Mouse (Mus musculus) liver, embryonic 15.5 days (tissue): ENCODE data around the gene Ptprs. TPM values are rescaled to one million over a fixed set of nuclear protein-coding genes. Genes with fewer than 3 reads are reported as not detected.
A peak's percentile ranks its signal among the peaks of the same experiment; 100 is the strongest.

ENCODE experiments used
- ATAC-seq: fragments of 200-750 bp; cut with Nextera tagmentation; 2 replicates; pipeline ENCODE4 v1.8.0; 2017; ENCODE audit warnings: moderate number of reproducible peaks, mild to moderate bottlenecking, moderate library complexity; ENCODE audit not compliant: insufficient read depth
- H3K27ac ChIP-seq: fragments of 300-500 bp; sonication (generic); replicated peaks from 2 replicates; pipeline ENCODE4 v1.5.1; 2015; ENCODE audit warnings: mild to moderate bottlenecking, inconsistent platforms
- H3K27me3 ChIP-seq: fragments of 300-500 bp; sonication (generic); 2 replicates; pipeline ENCODE4 v1.6.1; 2015; ENCODE audit warnings: mild to moderate bottlenecking, inconsistent platforms
- H3K36me3 ChIP-seq: fragments of 300-500 bp; sonication (generic); replicated peaks from 2 replicates; pipeline ENCODE4 v1.6.1; 2015; ENCODE audit warnings: moderate library complexity, mild to moderate bottlenecking, inconsistent platforms
- H3K4me1 ChIP-seq: fragments of 300-500 bp; sonication (generic); replicated peaks from 2 replicates; pipeline ENCODE4 v1.6.1; 2015; ENCODE audit warnings: inconsistent platforms
- H3K4me2 ChIP-seq: fragments of 300-500 bp; sonication (generic); 2 replicates; pipeline ENCODE4 v1.6.1; 2015; ENCODE audit warnings: moderate library complexity, mild to moderate bottlenecking, inconsistent platforms
- H3K4me3 ChIP-seq: fragments of 300-500 bp; sonication (generic); replicated peaks from 2 replicates; pipeline ENCODE4 v1.5.1; 2015; ENCODE audit warnings: mild to moderate bottlenecking, inconsistent platforms
- H3K9ac ChIP-seq: fragments of 300-500 bp; sonication (generic); 2 replicates; pipeline ENCODE4 v1.6.1; 2015; ENCODE audit warnings: moderate library complexity, mild to moderate bottlenecking, inconsistent platforms
- H3K9me3 ChIP-seq: fragments of 300-500 bp; sonication (generic); replicated peaks from 2 replicates; pipeline ENCODE4 v1.6.1; 2016; ENCODE audit warnings: inconsistent platforms
- WGBS: fragments of 180-500 bp; shearing (Covaris S2); methylation state at CpG from one replicate; pipeline ENCODE4 v1.1.7; 2015; ENCODE audit warnings: mixed read lengths; ENCODE audit not compliant: insufficient replicate concordance; 5-methylcytosine and 5-hydroxymethylcytosine counted together
- polyA plus RNA-seq: library from polyadenylated mRNA; unstranded; fragments of >200 nt; fragmentation: Nextera tagmentation; extraction: Ambion mirVana; gene quantifications from 2 replicates; pipeline ENCODE4 v1.2.1, GENCODE M21; 2015

Ptprs gene
- polyA plus RNA-seq, 1 experiment from 2014 or later = 5.5 TPM

GRCm38 (mm10) chr17:56490438-56491152 lies 14.3 kb upstream of the Ptprs start:
- H3K4me3 ChIP-seq = no peak overlapping the region
- no peak for ATAC-seq
- no peaks in the 10 kb centered on the region for H3K36me3 ChIP-seq
- H3K4me2 ChIP-seq = no peak overlapping the region
- no peaks in the 10 kb centered on the region for H3K27me3 ChIP-seq
- no peak overlapping the region for H3K9ac ChIP-seq
- no peak overlapping the region for H3K27ac ChIP-seq
- no peaks in the 10 kb centered on the region for H3K4me1 ChIP-seq
- H3K9me3 ChIP-seq = peaks cover 17% of the 10 kb centered on the region
- WGBS = 68% methylated on average over 7 of the region's 7 CpGs

GRCm38 (mm10) chr17:56488028-56488427 lies 11.7 kb upstream of the Ptprs start:
- Histone ChIP-seq H3K27me3 (no peaks in the 10 kb centered on the region), H3K27ac (no peak overlapping the region), H3K9ac (no peak overlapping the region), H3K36me3 (no peaks in the 10 kb centered on the region), H3K4me3 (no peak overlapping the region), H3K4me1 (no peaks in the 10 kb centered on the region), H3K9me3 (no peaks in the 10 kb centered on the region; the same call in 1 of the 2 replicates), H3K4me2 (no peak overlapping the region)
- WGBS = 24% methylated on average over 12 of the region's 12 CpGs
- no peak for ATAC-seq

- Histone ChIP-seq H3K4me2 (no peak overlapping the region), H3K9ac (no peak overlapping the region), H3K9me3 (no peaks in the 10 kb centered on the region), H3K36me3 (no peaks in the 10 kb centered on the region), H3K27me3 (no peaks in the 10 kb centered on the region), H3K4me1 (no peaks in the 10 kb centered on the region), H3K4me3 (no peak overlapping the region), H3K27ac (no peak overlapping the region)
- ATAC-seq = no peak
- WGBS = 18% methylated on average over 11 of the region's 16 CpGs
Measured at GRCm38 (mm10) chr17:56487441-56487888, 11.2 kb upstream of the Ptprs start.

- no peaks in the 10 kb centered on the region for H3K4me1 ChIP-seq
- 80% methylated on average over 9 of the region's 9 CpGs for WGBS
- H3K36me3 ChIP-seq = no peaks in the 10 kb centered on the region
- no peaks in the 10 kb centered on the region for H3K27me3 ChIP-seq
- H3K4me3 ChIP-seq = no peak overlapping the region
- H3K27ac ChIP-seq = no peak overlapping the region
- no peak for ATAC-seq
- H3K9ac ChIP-seq = no peak overlapping the region
- H3K9me3 ChIP-seq = no peaks in the 10 kb centered on the region
- no peak overlapping the region for H3K4me2 ChIP-seq
Measured at GRCm38 (mm10) chr17:56485926-56486325, 9.6 kb upstream of the Ptprs start.

GRCm38 (mm10) chr17:56485118-56485517 lies 8.8 kb upstream of the Ptprs start:
- no peak overlapping the region for H3K4me2 ChIP-seq
- no peak overlapping the region for H3K9ac ChIP-seq
- no peaks in the 10 kb centered on the region for H3K36me3 ChIP-seq
- WGBS = 53% methylated on average over 9 of the region's 9 CpGs
- no peak for ATAC-seq
- H3K27me3 ChIP-seq = no peaks in the 10 kb centered on the region
- H3K4me3 ChIP-seq = no peak overlapping the region
- no peak overlapping the region for H3K27ac ChIP-seq
- H3K4me1 ChIP-seq = no peaks in the 10 kb centered on the region
- no peaks in the 10 kb centered on the region for H3K9me3 ChIP-seq

- no peaks in the 10 kb centered on the region for H3K9me3 ChIP-seq
- WGBS = 46% methylated on average over 1 of the region's 1 CpGs
- H3K4me2 ChIP-seq = no peak overlapping the region
- no peak overlapping the region for H3K4me3 ChIP-seq
- H3K9ac ChIP-seq = no peak overlapping the region
- no peaks in the 10 kb centered on the region for H3K36me3 ChIP-seq
- peaks cover 16% of the 10 kb centered on the region for H3K27me3 ChIP-seq
- no peak for ATAC-seq
- peaks cover 3% of the 10 kb centered on the region; the same call in 1 of the 2 replicates for H3K4me1 ChIP-seq
- H3K27ac ChIP-seq = no peak overlapping the region
Measured at GRCm38 (mm10) chr17:56482671-56483070, 6.4 kb upstream of the Ptprs start.

- Histone ChIP-seq H3K36me3 (no peaks in the 10 kb centered on the region), H3K4me3 (no peak overlapping the region), H3K9me3 (0 out of 2 replicates have a peak, but pooled peaks cover 5% of the 10 kb centered on the region), H3K4me2 (no peak overlapping the region), H3K27me3 (peaks cover 49% of the 10 kb centered on the region), H3K9ac (no peak overlapping the region), H3K27ac (no peak overlapping the region), H3K4me1 (peaks cover 25% of the 10 kb centered on the region)
- ATAC-seq = no peak
- WGBS = 13% methylated on average over 6 of the region's 6 CpGs
Measured at GRCm38 (mm10) chr17:56479358-56479757, 3.1 kb upstream of the Ptprs start.

GRCm38 (mm10) chr17:56478191-56478611 lies 1.9 kb upstream of the Ptprs start:
- no peak for ATAC-seq
- Histone ChIP-seq H3K36me3 (no peaks in the 10 kb centered on the region), H3K4me1 (peaks cover 36% of the 10 kb centered on the region), H3K4me3 (no peak overlapping the region), H3K27ac (no peak overlapping the region), H3K4me2 (no peak overlapping the region), H3K9ac (no peak overlapping the region), H3K9me3 (0 out of 2 replicates have a peak, but pooled peaks cover 5% of the 10 kb centered on the region), H3K27me3 (peaks cover 61% of the 10 kb centered on the region)
- WGBS = 48% methylated on average over 11 of the region's 11 CpGs

GRCm38 (mm10) chr17:56477191-56477818 lies 1.0 kb upstream of the Ptprs start:
- peaks cover 45% of the 10 kb centered on the region for H3K4me1 ChIP-seq
- no peak for ATAC-seq
- H3K36me3 ChIP-seq = no peaks in the 10 kb centered on the region
- H3K27me3 ChIP-seq = peaks cover 70% of the 10 kb centered on the region
- no peak overlapping the region for H3K27ac ChIP-seq
- H3K9ac ChIP-seq = no peak overlapping the region
- WGBS = 76% methylated on average over 19 of the region's 19 CpGs
- no peak overlapping the region for H3K4me3 ChIP-seq
- no peak overlapping the region for H3K4me2 ChIP-seq
- H3K9me3 ChIP-seq = 0 out of 2 replicates have a peak, but pooled peaks cover 5% of the 10 kb centered on the region

- H3K4me3 ChIP-seq = peak overlapping the region; percentile 55
- peaks cover 85% of the 10 kb centered on the region for H3K27me3 ChIP-seq
- H3K4me1 ChIP-seq = peaks cover 55% of the 10 kb centered on the region
- H3K36me3 ChIP-seq = no peaks in the 10 kb centered on the region
- no peak overlapping the region for H3K27ac ChIP-seq
- peak overlapping the region; percentile 35; the same call in 1 of the 2 replicates for H3K9ac ChIP-seq
- under 1% methylated on average over 66 of the region's 66 CpGs for WGBS
- peak; percentile 24 for ATAC-seq
- 0 out of 2 replicates have a peak, but pooled peaks cover 5% of the 10 kb centered on the region for H3K9me3 ChIP-seq
- peak overlapping the region; percentile 76 for H3K4me2 ChIP-seq
Measured at GRCm38 (mm10) chr17:56475584-56476401, 490 bp downstream of the Ptprs start.
